Mouse (Mus musculus) liver, embryonic 14.5 days (tissue): ENCODE results near the gene 0610012G03Rik.

Experiments
- CTCF ChIP-seq: IDR thresholded peaks from 2 replicates; pipeline ENCODE4 v1.5.1; 2016; ENCODE audit warnings: antibody characterized with exemption, low read depth, control low read depth
- EP300 ChIP-seq: IDR thresholded peaks from 2 replicates; pipeline ENCODE4 v1.6.1; 2016; ENCODE audit warnings: antibody characterized with exemption, low read depth

GRCm38 (mm10) chr16:31926547-31927182 lies 21.6 kb downstream of the 0610012G03Rik start:
- TF ChIP-seq CTCF = no peak
- no peak for TF ChIP-seq EP300
